Mouse (Mus musculus) heart, embryonic 11.5 days (tissue): ENCODE measurements at regions not wholly inside any gene's neighbourhood (a gene's known extent, or its start where the extent isn't known, plus 50 kb on each side); places are given as distances from the start of the nearest gene placed in this dataset.

Experiments
- ATAC-seq: fragments of 200-750 bp; cut with Nextera tagmentation; replicated peaks from 2 replicates; pipeline ENCODE4 v1.8.0; 2017; ENCODE audit warnings: moderate library complexity; ENCODE audit not compliant: insufficient number of reproducible peaks, low FRiP score, low TSS enrichment
- H3K27ac ChIP-seq: fragments of 300-500 bp; sonication (generic); 2 replicates; pipeline ENCODE4 v1.5.1; 2014; ENCODE audit warnings: mild to moderate bottlenecking, low read depth, low read length
- H3K27me3 ChIP-seq: fragments of 300-500 bp; sonication (generic); 2 replicates; pipeline ENCODE4 v1.6.1; 2014; ENCODE audit warnings: mild to moderate bottlenecking, low read length, mixed read lengths; ENCODE audit not compliant: control insufficient read depth, insufficient read depth
- H3K36me3 ChIP-seq: fragments of 300-500 bp; sonication (generic); 2 replicates; pipeline ENCODE4 v1.6.1; 2014; ENCODE audit warnings: mild to moderate bottlenecking, low read length, moderate library complexity, mixed read lengths; ENCODE audit not compliant: control insufficient read depth, insufficient read depth
- H3K4me1 ChIP-seq: fragments of 300-500 bp; sonication (generic); 2 replicates; pipeline ENCODE4 v1.6.1; 2014; ENCODE audit warnings: low read length; ENCODE audit not compliant: control insufficient read depth, insufficient read depth
- H3K4me2 ChIP-seq: fragments of 300-500 bp; sonication (generic); 2 replicates; pipeline ENCODE4 v1.6.1; 2014; ENCODE audit warnings: mild to moderate bottlenecking, moderate library complexity
- H3K4me3 ChIP-seq: fragments of 300-500 bp; sonication (generic); 2 replicates; pipeline ENCODE4 v1.5.1; 2014; ENCODE audit warnings: low read depth, low read length
- H3K9ac ChIP-seq: fragments of 300-500 bp; sonication (generic); 2 replicates; pipeline ENCODE4 v1.6.1; 2014; ENCODE audit warnings: mild to moderate bottlenecking, low read depth, low read length, moderate library complexity
- H3K9me3 ChIP-seq: fragments of 300-500 bp; sonication (generic); replicated peaks from 2 replicates; pipeline ENCODE4 v1.6.1; 2016; ENCODE audit warnings: low read length; ENCODE audit not compliant: control insufficient read depth
- WGBS: fragments of 180-500 bp; shearing (Covaris S2); extraction: QIAGEN DNeasy Blood & Tissue Kit; methylation state at CpG from one replicate; pipeline ENCODE4 v1.1.7; 2014; ENCODE audit not compliant: insufficient replicate concordance; 5-methylcytosine and 5-hydroxymethylcytosine counted together

- no peak for ATAC-seq
- no peaks in the 10 kb centered on the region for H3K9me3 ChIP-seq
- no peaks in the 10 kb centered on the region for H3K36me3 ChIP-seq
- no peaks in the 10 kb centered on the region for H3K4me1 ChIP-seq
- H3K4me2 ChIP-seq: no peak overlapping the region
- 90% methylated on average over 2 of the region's 2 CpGs for WGBS
- no peak overlapping the region for H3K27ac ChIP-seq
- H3K27me3 ChIP-seq: no peaks in the 10 kb centered on the region
- H3K4me3 ChIP-seq: no peak overlapping the region
- no peak overlapping the region for H3K9ac ChIP-seq
Measured at GRCm38 (mm10) chr6:104082242-104082641, 410.3 kb upstream of the Cntn6 start.

- Histone ChIP-seq H3K9me3 (no peaks in the 10 kb centered on the region), H3K36me3 (no peaks in the 10 kb centered on the region), H3K4me1 (no peaks in the 10 kb centered on the region), H3K27ac (no peak overlapping the region), H3K27me3 (no peaks in the 10 kb centered on the region), H3K4me2 (no peak overlapping the region), H3K9ac (no peak overlapping the region), H3K4me3 (no peak overlapping the region)
- 71% methylated on average over 5 of the region's 5 CpGs for WGBS
- ATAC-seq: no peak
Measured at GRCm38 (mm10) chr6:104108386-104108785, 384.2 kb upstream of the Cntn6 start.
